Comparison of ENCODE assay signal across 8 mouse cellular contexts in genomic region chr3:132949791-132950528, GRCm38 (mm10). TPM values are rescaled to one million over a fixed set of nuclear protein-coding genes. Genes with fewer than 3 reads are reported as not detected.
DNase-seq lines count a peak whose midpoint lies in the region; ATAC-seq and TF ChIP-seq lines count a peak whose summit lies in the region.

Gene Npnt (minus strand): TSS chr3:132950291.

- peak; percentile 89 for ATAC-seq in lung, embryonic 16.5 days (ENCODE audit: low read depth)

- peak; percentile 23; the same call in 1 of the 2 replicates for TF ChIP-seq CTCF in layer of hippocampus, adult 2 months (conservative IDR thresholded peaks at IDR 0.05)

- peak; percentile 13 to 62 for DNase-seq in spleen, postnatal 4 days (ENCODE audit: low spot score in 2 of 2)
- DNase-seq in spleen, postnatal 36 days (ENCODE audit: low spot score in 2 of 2): no peak
- DNase-seq in embryonic facial prominence, embryonic 10.5 days (ENCODE audit: low spot score): peak; percentile 73
- DNase-seq in heart, postnatal 36 days: peak; percentile 4 to 9
- peak; percentile 11 to 32 for DNase-seq in layer of hippocampus, adult 2 months (ENCODE audit: low spot score in 2 of 2)
- DNase-seq in ovary, postnatal 14 days (ENCODE audit: low spot score): peak; percentile 25
- no peak for DNase-seq in c-Kit-positive CD71-positive TER-119-positive erythroid progenitor cells, embryonic 14.5 days (ENCODE audit: low spot score)

- H3K9me3 ChIP-seq in embryonic facial prominence, embryonic 10.5 days: no peaks in the 10 kb centered on the region
- no peaks in the 10 kb centered on the region for H3K9me3 ChIP-seq in lung, embryonic 16.5 days (ENCODE audit: control insufficient read depth, low read length)

- peak within 1 kb of the TSS; percentile 83 for H3K9ac ChIP-seq in lung, embryonic 16.5 days (ENCODE audit: low read length)

- peaks cover 40% of the 10 kb centered on the region for H3K4me1 ChIP-seq in embryonic facial prominence, embryonic 10.5 days
- H3K4me1 ChIP-seq in lung, embryonic 16.5 days (replicated peaks; ENCODE audit: control insufficient read depth, insufficient read depth, low read length): peaks cover 23% of the 10 kb centered on the region

- under 1% methylated on average over 82 of the region's 82 CpGs for WGBS in embryonic facial prominence, embryonic 10.5 days
- WGBS in lung, embryonic 16.5 days: under 1% methylated on average over 57 of the region's 82 CpGs

- H3K27me3 ChIP-seq in embryonic facial prominence, embryonic 10.5 days (replicated peaks; ENCODE audit: low read depth, poor library complexity, severe bottlenecking): peaks cover 55% of the 10 kb centered on the region
- no peaks in the 10 kb centered on the region; the same call in none of the 2 replicates for H3K27me3 ChIP-seq in lung, embryonic 16.5 days (ENCODE audit: control insufficient read depth, insufficient read depth, low read depth, low read length)

- intact Hi-C loops in heart, postnatal 36 days (cut with DNase I): no loop called here

- peak within 1 kb of the TSS; percentile 83 for H3K4me3 ChIP-seq in embryonic facial prominence, embryonic 10.5 days
- H3K4me3 ChIP-seq in layer of hippocampus, adult 2 months: peak within 1 kb of the TSS; percentile 73
- peak within 1 kb of the TSS; percentile 85 for H3K4me3 ChIP-seq in lung, embryonic 16.5 days (ENCODE audit: low read length)

- H3K36me3 ChIP-seq in embryonic facial prominence, embryonic 10.5 days (replicated peaks): 0 out of 2 replicates have a peak, but pooled peaks cover 3% of the 10 kb centered on the region
- H3K36me3 ChIP-seq in lung, embryonic 16.5 days (ENCODE audit: control insufficient read depth, insufficient read depth, low read length): peaks cover 6% of the 10 kb centered on the region

- H3K27ac ChIP-seq in embryonic facial prominence, embryonic 10.5 days (replicated peaks): peak within 1 kb of the TSS; percentile 85
- peak within 1 kb of the TSS; percentile 53; the same call in 1 of the 2 replicates for H3K27ac ChIP-seq in layer of hippocampus, adult 2 months
- H3K27ac ChIP-seq in lung, embryonic 16.5 days (ENCODE audit: low read length): peak within 1 kb of the TSS; percentile 83

- H3K4me2 ChIP-seq in lung, embryonic 16.5 days (ENCODE audit: low read depth, low read length): peak within 1 kb of the TSS; percentile 94

RNA-seq across cellular contexts. Expression of gene Npnt, which starts in this region (rescaled TPM):
- polyA plus RNA-seq in embryonic facial prominence, embryonic 10.5 days (2016; fragmentation: Nextera tagmentation; extraction: Ambion mirVana): 26.0 and 26.2 TPM in 2 replicates
- total RNA-seq in heart, postnatal 36 days (2021): 1 to 10 TPM; 3.3 to 4.1 TPM
- 10 to 100 TPM; 14.2 to 18.7 TPM for total RNA-seq in layer of hippocampus, adult 2 months (2021)
- polyA plus RNA-seq in lung, embryonic 16.5 days (2015; fragmentation: Nextera tagmentation; extraction: Ambion mirVana): 135 and 143 TPM in 2 replicates

Comparison
In these comparisons a context has a peak if more than half of its experiments do, and no peak if none do; other contexts are left out.
1. DNase-seq: peak in spleen, postnatal 4 days (2 of 2), embryonic facial prominence, embryonic 10.5 days (single experiment), heart, postnatal 36 days (2 of 2), layer of hippocampus, adult 2 months (2 of 2) and ovary, postnatal 14 days (single experiment); none in spleen, postnatal 36 days (0 of 2) and c-Kit-positive CD71-positive TER-119-positive erythroid progenitor cells, embryonic 14.5 days (single experiment).
2. Peak in every context shown above with its lines, with median percentiles within 50 percentile points of each other: H3K27ac ChIP-seq and H3K4me3 ChIP-seq.